Mouse (Mus musculus): ENCODE results near the gene Krt71.
"Not testable (repeated sequence)": the region's sequence is repeated elsewhere in the genome, so short reads cannot be mapped to it uniquely, and the experiment has no call there.

Krt71 gene

GRCm38 (mm10) chr15:101742711-101743110 is at the start of gene Krt71:
Gene Krt71 (minus strand): TSS chr15:101743109.
- DNase-seq, result no peak

- DNase-seq, result no peak
These were observed 48.0 kb upstream of the Krt71 start for GRCm38 (mm10) chr15:101790867-101791266.

GRCm38 (mm10) chr15:101786360-101786759 is 43.5 kb upstream of the Krt71 start, which contains the start of gene Krt72:
Gene Krt72 (minus strand): TSS chr15:101786460.
- DNase-seq, result no peak

- DNase-seq, result no peak
These were observed 30.5 kb upstream of the Krt71 start for GRCm38 (mm10) chr15:101773420-101773819.

- DNase-seq, result peak; percentile 93 to 94
These were observed 29.8 kb upstream of the Krt71 start for GRCm38 (mm10) chr15:101772711-101773081.

GRCm38 (mm10) chr15:101772080-101772710 is 29.3 kb upstream of the Krt71 start:
- peak; percentile 59 to 74 for DNase-seq

GRCm38 (mm10) chr15:101770226-101770625 is 27.3 kb upstream of the Krt71 start:
- DNase-seq, result no peak

- DNase-seq, result no peak
These were observed 5.1 kb downstream of the Krt71 start for GRCm38 (mm10) chr15:101737786-101738185.

- no peak for DNase-seq
These were observed 12.3 kb downstream of the Krt71 start for GRCm38 (mm10) chr15:101730653-101731052.

GRCm38 (mm10) chr15:101724686-101725085 is 18.2 kb downstream of the Krt71 start:
- DNase-seq, result no peak

GRCm38 (mm10) chr15:101715831-101716230 is 27.1 kb downstream of the Krt71 start:
- no peak for DNase-seq

- DNase-seq, result no peak
These were observed 28.6 kb downstream of the Krt71 start for GRCm38 (mm10) chr15:101714356-101714755.

- no peak for DNase-seq
These were observed 29.2 kb downstream of the Krt71 start for GRCm38 (mm10) chr15:101713731-101714130.

GRCm38 (mm10) chr15:101712720-101713119 is 30.2 kb downstream of the Krt71 start, which contains the start of gene Krt5:
Gene Krt5 (minus strand): TSS chr15:101712898.
- no peak for DNase-seq

- DNase-seq, result peak; percentile 7 to 19
These were observed 34.2 kb downstream of the Krt71 start for GRCm38 (mm10) chr15:101708683-101709082.

- no peak for DNase-seq
These were observed 35.5 kb downstream of the Krt71 start for GRCm38 (mm10) chr15:101707454-101707853.

- DNase-seq, result peak; percentile 37 to 49
These were observed 38.8 kb downstream of the Krt71 start for GRCm38 (mm10) chr15:101704066-101704465.

- DNase-seq, result no peak
These were observed 40.5 kb downstream of the Krt71 start for GRCm38 (mm10) chr15:101702380-101702779.

GRCm38 (mm10) chr15:101699866-101700265 is 43.0 kb downstream of the Krt71 start:
- no peak for DNase-seq

GRCm38 (mm10) chr15:101699192-101699591 is 43.7 kb downstream of the Krt71 start:
- no peak for DNase-seq

GRCm38 (mm10) chr15:101697326-101698188 is 45.4 kb downstream of the Krt71 start:
- DNase-seq, result peak in 1 of 2 experiments; percentile 9

GRCm38 (mm10) chr15:101694207-101694606 is 48.7 kb downstream of the Krt71 start, which contains the start of gene Krt6a:
Gene Krt6a (minus strand): TSS chr15:101694307.
- DNase-seq, result no peak

GRCm38 (mm10) chr15:101690460-101690859 is 52.4 kb downstream of the Krt71 start:
- DNase-seq, result not testable (repeated sequence)

- no peak for DNase-seq
These were observed 54.7 kb downstream of the Krt71 start for GRCm38 (mm10) chr15:101688161-101688560.
